In the genomic region with DNA sequence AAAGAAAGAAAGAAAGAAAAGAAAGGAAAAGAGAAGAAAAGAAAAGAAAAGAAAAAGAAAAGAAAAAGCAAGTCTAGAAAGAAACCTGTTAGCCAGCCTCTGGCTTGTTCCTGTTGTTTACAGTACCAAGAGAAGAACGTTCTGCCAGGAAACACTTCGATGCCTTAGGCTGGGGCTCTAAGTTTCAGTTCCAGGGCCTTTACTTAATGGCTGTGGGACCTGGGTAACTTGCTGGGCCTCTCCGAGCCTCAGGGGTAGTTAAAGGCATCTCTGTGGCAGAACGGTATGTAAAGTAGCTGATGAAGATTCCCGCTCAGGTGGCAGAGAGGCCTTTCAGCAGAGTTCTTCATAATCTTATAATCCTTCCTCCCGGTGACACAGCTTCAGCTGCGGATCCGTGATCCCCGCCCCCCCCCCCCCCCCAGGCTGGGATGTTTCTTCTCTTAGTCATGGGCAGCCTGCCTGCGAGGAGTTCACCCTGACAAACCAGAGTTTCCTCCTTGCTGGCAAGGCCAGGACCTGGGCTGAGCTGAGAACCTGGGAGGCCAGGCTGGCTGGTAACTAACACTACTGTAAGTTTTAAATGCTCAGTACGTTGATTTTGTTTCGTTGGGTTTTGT, we compare ENCODE assay signal across 11 mouse cellular contexts. TPM values are rescaled to one million over a fixed set of nuclear protein-coding genes. Genes with fewer than 3 reads are reported as not detected.
DNase-seq lines count a peak whose midpoint lies in the region; ATAC-seq and TF ChIP-seq lines count a peak whose summit lies in the region.
"Had no signal": no experiment of that assay in that cellular context is flagged by ENCODE, and none has a peak within 500 bp of the region (broad histone marks: within the 10 kb centered on the region; RNA-seq: fewer than 3 reads in every experiment).

No protein-coding gene starts in this region.

- dilution Hi-C loops in CH12.LX (cut with MboI; ENCODE audit: extremely low pct_ligation_motif_present, extremely low pct_unique_long_range_greater_than_20kb, low sequenced_read_pairs), result no loop called here

- no peak for TF ChIP-seq POLR2A in CH12.LX (IDR thresholded peaks at IDR 0.05; ENCODE audit: low read depth, low read length)

- ATAC-seq in heart, postnatal 0 days (ENCODE audit: insufficient read depth, low read depth), result no peak
- no peak for ATAC-seq in kidney, postnatal 0 days (replicated peaks; ENCODE audit: low FRiP score, low read depth)
- no peak for ATAC-seq in CD4-positive, CD25-positive, alpha-beta regulatory T cell, adult 4 months
- no peak for ATAC-seq in monocyte, adult 5-6 weeks (replicated peaks; ENCODE audit: insufficient number of reproducible peaks, low FRiP score, low TSS enrichment, poor library complexity, severe bottlenecking)
- ATAC-seq: liver, embryonic 12.5 days had no signal

- H3K4me3 ChIP-seq in heart, postnatal 0 days (ENCODE audit: low read depth, low read length), result no peak overlapping the region
- H3K4me3 ChIP-seq in CH12.LX (replicated peaks in 1 of 3; ENCODE audit: low read depth in 2 of 3, low read length in 2 of 3, poor library complexity in 1 of 3), result peak overlapping the region in 1 of 3 experiments; percentile 20
- H3K4me3 ChIP-seq in kidney, postnatal 0 days (replicated peaks; ENCODE audit: low read depth, low read length), result no peak overlapping the region
- H3K4me3 ChIP-seq: liver, embryonic 12.5 days had no signal

- H3K36me3 ChIP-seq in heart, postnatal 0 days (replicated peaks; ENCODE audit: control insufficient read depth, insufficient read depth, low read length), result no peaks in the 10 kb centered on the region
- no peaks in the 10 kb centered on the region for H3K36me3 ChIP-seq in CH12.LX (replicated peaks in 1 of 2; ENCODE audit: control insufficient read depth in 1 of 2, insufficient read depth in 1 of 2, low read length in 1 of 2)
- no peaks in the 10 kb centered on the region for H3K36me3 ChIP-seq in kidney, postnatal 0 days (ENCODE audit: insufficient read depth, low read length)
- H3K36me3 ChIP-seq: liver, embryonic 12.5 days had no signal

- H3K9me3 ChIP-seq in heart, postnatal 0 days (replicated peaks; ENCODE audit: control insufficient read depth, low read length), result no peaks in the 10 kb centered on the region
- H3K9me3 ChIP-seq in CH12.LX (replicated peaks; ENCODE audit: low read length), result peaks cover 7% of the 10 kb centered on the region
- H3K9me3 ChIP-seq in kidney, postnatal 0 days (replicated peaks; ENCODE audit: low read length), result no peaks in the 10 kb centered on the region
- H3K9me3 ChIP-seq: liver, embryonic 12.5 days had no signal

- peaks cover 27% of the 10 kb centered on the region for H3K27me3 ChIP-seq in heart, postnatal 0 days (ENCODE audit: control insufficient read depth, insufficient read depth, low read length)
- no peaks in the 10 kb centered on the region for H3K27me3 ChIP-seq in CH12.LX (replicated peaks)
- 0 out of 2 replicates have a peak, but pooled peaks cover 10% of the 10 kb centered on the region for H3K27me3 ChIP-seq in kidney, postnatal 0 days (ENCODE audit: insufficient read depth, low read length)

- in situ Hi-C loops in CH12.LX (cut with MboI; ENCODE audit: low pct_ligation_motif_present, low pct_unique_long_range_greater_than_20kb, low sequenced_read_pairs), result no loop called here

- H3K4me1 ChIP-seq in heart, postnatal 0 days (ENCODE audit: control insufficient read depth, insufficient read depth), result peaks cover 23% of the 10 kb centered on the region
- H3K4me1 ChIP-seq in CH12.LX (ENCODE audit: control insufficient read depth in 1 of 2, insufficient read depth in 2 of 2), result peaks cover 6 to 46% of the 10 kb centered on the region in 2 experiments
- peaks cover 12% of the 10 kb centered on the region; the same call in 1 of the 2 replicates for H3K4me1 ChIP-seq in kidney, postnatal 0 days (replicated peaks; ENCODE audit: insufficient read depth, low read length)

- DNase-seq in heart, postnatal 0 days (ENCODE audit: low spot score), result no peak
- DNase-seq in heart, postnatal 10 days, result no peak
- DNase-seq in 3T3-L1 (ENCODE audit: low read depth, low spot score), result peak; percentile 81
- DNase-seq in CH12.LX (ENCODE audit: extremely low read depth), result peak; percentile 68
- DNase-seq in kidney, postnatal 0 days (ENCODE audit: low spot score), result no peak
- DNase-seq in cerebellum, postnatal 4 days (ENCODE audit: low spot score in 2 of 2), result no peak
- DNase-seq: cerebellum, postnatal 36 days; gastrocnemius, postnatal 10 days had no signal

- peak overlapping the region; percentile 46; the same call in 1 of the 2 replicates for H3K27ac ChIP-seq in heart, postnatal 0 days (ENCODE audit: low read depth)
- H3K27ac ChIP-seq in CH12.LX (ENCODE audit: insufficient read depth, low read depth), result peak overlapping the region; percentile 55
- H3K27ac ChIP-seq in kidney, postnatal 0 days, result peak overlapping the region; percentile 31; the same call in 1 of the 2 replicates
- H3K27ac ChIP-seq: liver, embryonic 12.5 days had no signal

- 31% methylated on average over 9 of the region's 12 CpGs for WGBS in heart, postnatal 0 days
- WGBS in kidney, postnatal 0 days, result 36% methylated on average over 11 of the region's 12 CpGs

- no peaks in the 10 kb centered on the region for H3K79me2 ChIP-seq in CH12.LX (replicated peaks; ENCODE audit: control insufficient read depth, extremely low read depth, insufficient read depth, poor library complexity, severe bottlenecking)

- no peak for TF ChIP-seq CTCF in heart, postnatal 0 days (IDR thresholded peaks at IDR 0.05; ENCODE audit: low read depth)
- TF ChIP-seq CTCF in CH12.LX (conservative IDR thresholded peaks at IDR 0.05 in 1 of 2, IDR thresholded peaks at IDR 0.05 in 1 of 2; ENCODE audit: low read depth in 2 of 2, low read length in 2 of 2), result no peak
- TF ChIP-seq CTCF in kidney, postnatal 0 days (IDR thresholded peaks at IDR 0.05; ENCODE audit: low read depth), result no peak

- H3K4me2 ChIP-seq in heart, postnatal 0 days (ENCODE audit: low read depth, low read length), result peak overlapping the region; percentile 31; the same call in 1 of the 2 replicates
- H3K4me2 ChIP-seq in CH12.LX (ENCODE audit: insufficient read depth, low read depth, poor library complexity, severe bottlenecking), result peak overlapping the region; percentile 55; the same call in 1 of the 2 replicates
- H3K4me2 ChIP-seq in kidney, postnatal 0 days (ENCODE audit: low read length), result no peak overlapping the region

- no peak for TF ChIP-seq EP300 in heart, postnatal 0 days (IDR thresholded peaks at IDR 0.05; ENCODE audit: low read depth)
- TF ChIP-seq EP300 in CH12.LX (IDR thresholded peaks at IDR 0.05; ENCODE audit: low read length), result peak; percentile 64

- intact Hi-C loops in heart, postnatal 10 days (cut with DNase I), result no loop called here

- TF ChIP-seq RAD21 in CH12.LX (IDR thresholded peaks at IDR 0.05; ENCODE audit: low read depth, low read length), result no peak

- H3K9ac ChIP-seq in heart, postnatal 0 days (replicated peaks; ENCODE audit: low read depth, low read length), result 0 out of 2 replicates have a peak overlapping the region, but pooled peaks have one; percentile 42
- H3K9ac ChIP-seq in CH12.LX (ENCODE audit: insufficient read depth, low read depth), result peak overlapping the region; percentile 39
- no peak overlapping the region for H3K9ac ChIP-seq in kidney, postnatal 0 days (ENCODE audit: low read depth, low read length)
- H3K9ac ChIP-seq: liver, embryonic 12.5 days had no signal

TF ChIP-seq in CH12.LX, 34 proteins besides CTCF, POLR2A, EP300 and RAD21:
- TF ChIP-seq E2F4 (IDR thresholded peaks at IDR 0.05; ENCODE audit: insufficient replicate concordance, low read depth, low read length), result 0 out of 2 replicates have a peak, but pooled peaks have one; percentile 23
- TF ChIP-seq ZC3H11A (IDR thresholded peaks at IDR 0.05; ENCODE audit: low read depth, low read length), result no peak
- TF ChIP-seq HCFC1 (IDR thresholded peaks at IDR 0.05; ENCODE audit: low read depth, low read length), result 0 out of 2 replicates have a peak, but pooled peaks have one; percentile 39
- TF ChIP-seq ELF1 (IDR thresholded peaks at IDR 0.05; ENCODE audit: low read depth, low read length), result no peak
- no peak for TF ChIP-seq MYC (IDR thresholded peaks at IDR 0.05; ENCODE audit: low read depth, low read length)
- no peak for TF ChIP-seq CHD2 (IDR thresholded peaks at IDR 0.05; ENCODE audit: low read length)
- TF ChIP-seq IRF4 (IDR thresholded peaks at IDR 0.05; ENCODE audit: low read depth, low read length), result peak; percentile 57; the same call in 1 of the 2 replicates
- TF ChIP-seq MEF2A (IDR thresholded peaks at IDR 0.05; ENCODE audit: borderline replicate concordance, low read depth, low read length), result peak; percentile 21; the same call in 1 of the 2 replicates
- TF ChIP-seq TBP (conservative IDR thresholded peaks at IDR 0.05; ENCODE audit: low read depth, low read length), result no peak
- no peak; the same call in 1 of the 2 replicates for TF ChIP-seq ZNF384 (IDR thresholded peaks at IDR 0.05; ENCODE audit: low read depth, low read length)
- TF ChIP-seq BHLHE40 (IDR thresholded peaks at IDR 0.05; ENCODE audit: low read depth, low read length), result 0 out of 2 replicates have a peak, but pooled peaks have one; percentile 23
- no peak for TF ChIP-seq USF1 (IDR thresholded peaks at IDR 0.05; ENCODE audit: low read depth, low read length)
- TF ChIP-seq NRF1 (IDR thresholded peaks at IDR 0.05; ENCODE audit: low read depth, low read length), result no peak
TF ChIP-seq in CH12.LX: peak in this region for 5.

RNA-seq across cellular contexts. Expression of a gene that starts 3.9 kb away (rescaled TPM):
- 0.19 and 1.9 TPM in 2 replicates for total RNA-seq in heart, postnatal 0 days (2014; rRNA removed; ENCODE audit: low replicate concordance)
- 0.36 TPM in 2 replicates for polyA plus RNA-seq in heart, postnatal 0 days (2015; fragmentation: Nextera tagmentation; extraction: Ambion mirVana)
- under 1 TPM; 0.27 to 0.55 TPM for total RNA-seq in heart, postnatal 10 days (2021)
- total RNA-seq in CH12.LX (2012; rRNA removed), result not detected in 2 replicates
- total RNA-seq in CH12.LX (2014; rRNA removed), result not detected in 2 replicates
- polyA plus RNA-seq in CH12.LX (2012; ENCODE audit: insufficient read length, low read depth), result not detected in 2 replicates
- 8.2 and 8.4 TPM in 2 replicates for polyA plus RNA-seq in kidney, postnatal 0 days (2015; fragmentation: Nextera tagmentation; extraction: Ambion mirVana)
- polyA plus RNA-seq in CD4-positive, CD25-positive, alpha-beta regulatory T cell, adult 4 months (2017; shearing (Covaris generic)), result not detected
- total RNA-seq in monocyte, adult 5-6 weeks (2017), result not detected in 3 replicates

RNA-seq across cellular contexts. Expression of a gene that starts 32.1 kb away (rescaled TPM):
- 1.2 and 2.9 TPM in 2 replicates for total RNA-seq in heart, postnatal 0 days (2014; rRNA removed; ENCODE audit: low replicate concordance)
- polyA plus RNA-seq in heart, postnatal 0 days (2015; fragmentation: Nextera tagmentation; extraction: Ambion mirVana), result 0.26 and 0.34 TPM in 2 replicates
- total RNA-seq in heart, postnatal 10 days (2021), result under 1 TPM; 0.12 to 0.31 TPM
- total RNA-seq in CH12.LX (2012; rRNA removed) (not detected in 2 replicates), CH12.LX (2014; rRNA removed) (not detected in 2 replicates)
- polyA plus RNA-seq in CH12.LX (2012; ENCODE audit: insufficient read length, low read depth), result not detected in 2 replicates
- polyA plus RNA-seq in kidney, postnatal 0 days (2015; fragmentation: Nextera tagmentation; extraction: Ambion mirVana), result not detected in 2 replicates
- polyA plus RNA-seq in CD4-positive, CD25-positive, alpha-beta regulatory T cell, adult 4 months (2017; shearing (Covaris generic)), result not detected
- not detected in 3 replicates for total RNA-seq in monocyte, adult 5-6 weeks (2017)
- total RNA-seq: gastrocnemius, postnatal 10 days had no signal

Comparison
In these comparisons a context has a peak if more than half of its experiments do, and no peak if none do; other contexts are left out.
1. DNase-seq: peak in 3T3-L1 (single experiment) and CH12.LX (single experiment); none in heart, postnatal 0 days (single experiment), heart, postnatal 10 days (0 of 2), kidney, postnatal 0 days (single experiment) and cerebellum, postnatal 4 days (0 of 2).
2. Peak in every context shown above with its lines, with median percentiles within 50 percentile points of each other: H3K27ac ChIP-seq.